Mouse (Mus musculus): ENCODE measurements around the gene Fsip1. TPM values are rescaled to one million over a fixed set of nuclear protein-coding genes. Genes with fewer than 3 reads are reported as not detected.

Fsip1 gene
- polyA plus RNA-seq, 1 experiment = 0.93 TPM

GRCm38 (mm10) chr2:118228486-118229079 is 28.2 kb downstream of the Fsip1 start:
- peaks cover 6% of the 10 kb centered on the region; the same call in 1 of the 2 replicates for H3K4me1 ChIP-seq (ENCODE audit: control insufficient read depth, insufficient read depth, low read length)
- no peak overlapping the region for H3K27ac ChIP-seq (ENCODE audit: insufficient read depth, low read length)
- no peak overlapping the region for H3K4me3 ChIP-seq (ENCODE audit: insufficient read depth, low read length)
- TF ChIP-seq CTCF (IDR thresholded peaks at IDR 0.05; ENCODE audit: borderline replicate concordance, insufficient read depth, low read length) (no peak), POLR2A (IDR thresholded peaks at IDR 0.05; ENCODE audit: low read depth, low read length) (no peak)

- Histone ChIP-seq H3K27ac (ENCODE audit: insufficient read depth, low read length) (peak overlapping the region; percentile 89), H3K4me1 (ENCODE audit: control insufficient read depth, insufficient read depth, low read length) (peaks cover 6% of the 10 kb centered on the region; the same call in 1 of the 2 replicates), H3K4me3 (ENCODE audit: insufficient read depth, low read length) (no peak overlapping the region)
- TF ChIP-seq POLR2A (IDR thresholded peaks at IDR 0.05; ENCODE audit: low read depth, low read length) = no peak
Observed at GRCm38 (mm10) chr2:118225316-118226041, 31.3 kb downstream of the Fsip1 start.

GRCm38 (mm10) chr2:118217993-118218595 is 38.7 kb downstream of the Fsip1 start:
- Histone ChIP-seq H3K4me3 (ENCODE audit: insufficient read depth, low read length) (no peak overlapping the region), H3K27ac (ENCODE audit: insufficient read depth, low read length) (peak overlapping the region; percentile 87), H3K4me1 (ENCODE audit: control insufficient read depth, insufficient read depth, low read length) (no peaks in the 10 kb centered on the region; the same call in 1 of the 2 replicates)
- TF ChIP-seq POLR2A (IDR thresholded peaks at IDR 0.05; ENCODE audit: low read depth, low read length) = no peak
- no peak for TF ChIP-seq CTCF (IDR thresholded peaks at IDR 0.05; ENCODE audit: borderline replicate concordance, insufficient read depth, low read length)

- H3K4me1 ChIP-seq (ENCODE audit: control insufficient read depth, insufficient read depth, low read length) = no peaks in the 10 kb centered on the region
Observed at GRCm38 (mm10) chr2:118209712-118210111, 47.1 kb downstream of the Fsip1 start.

GRCm38 (mm10) chr2:118208651-118209050 is 48.1 kb downstream of the Fsip1 start:
- Histone ChIP-seq H3K4me1 (ENCODE audit: control insufficient read depth, insufficient read depth, low read length) (no peaks in the 10 kb centered on the region), H3K27ac (ENCODE audit: insufficient read depth, low read length) (no peak overlapping the region), H3K4me3 (ENCODE audit: insufficient read depth, low read length) (no peak overlapping the region)
- TF ChIP-seq POLR2A (IDR thresholded peaks at IDR 0.05; ENCODE audit: low read depth, low read length) (no peak), CTCF (IDR thresholded peaks at IDR 0.05; ENCODE audit: borderline replicate concordance, insufficient read depth, low read length) (no peak)

More at GRCm38 (mm10) chr2:118209712-118210111, 47.1 kb downstream of the Fsip1 start:
- no peak overlapping the region for H3K27ac ChIP-seq (ENCODE audit: insufficient read depth, low read length)
- H3K4me3 ChIP-seq (ENCODE audit: insufficient read depth, low read length) = no peak overlapping the region
- TF ChIP-seq POLR2A (IDR thresholded peaks at IDR 0.05; ENCODE audit: low read depth, low read length) = no peak
- no peak for TF ChIP-seq CTCF (IDR thresholded peaks at IDR 0.05; ENCODE audit: borderline replicate concordance, insufficient read depth, low read length)

- no peak overlapping the region for H3K4me3 ChIP-seq (ENCODE audit: insufficient read depth, low read length)
- H3K4me1 ChIP-seq (ENCODE audit: control insufficient read depth, insufficient read depth, low read length) = no peaks in the 10 kb centered on the region
- no peak overlapping the region for H3K27ac ChIP-seq (ENCODE audit: insufficient read depth, low read length)
- TF ChIP-seq CTCF (IDR thresholded peaks at IDR 0.05; ENCODE audit: borderline replicate concordance, insufficient read depth, low read length) (no peak), POLR2A (IDR thresholded peaks at IDR 0.05; ENCODE audit: low read depth, low read length) (no peak)
Observed at GRCm38 (mm10) chr2:118205991-118206585, 50.7 kb downstream of the Fsip1 start.

- no peaks in the 10 kb centered on the region for H3K4me1 ChIP-seq (ENCODE audit: control insufficient read depth, insufficient read depth, low read length)
- H3K4me3 ChIP-seq (ENCODE audit: insufficient read depth, low read length) = no peak overlapping the region
- H3K27ac ChIP-seq (ENCODE audit: insufficient read depth, low read length) = no peak overlapping the region
- TF ChIP-seq CTCF (IDR thresholded peaks at IDR 0.05; ENCODE audit: borderline replicate concordance, insufficient read depth, low read length) (no peak), POLR2A (IDR thresholded peaks at IDR 0.05; ENCODE audit: low read depth, low read length) (no peak)
Observed at GRCm38 (mm10) chr2:118204646-118205045, 52.1 kb downstream of the Fsip1 start.

GRCm38 (mm10) chr2:118203739-118204461 is 52.9 kb downstream of the Fsip1 start:
- Histone ChIP-seq H3K4me1 (ENCODE audit: control insufficient read depth, insufficient read depth, low read length) (no peaks in the 10 kb centered on the region), H3K27ac (ENCODE audit: insufficient read depth, low read length) (no peak overlapping the region), H3K4me3 (ENCODE audit: insufficient read depth, low read length) (no peak overlapping the region)
- TF ChIP-seq CTCF (IDR thresholded peaks at IDR 0.05; ENCODE audit: borderline replicate concordance, insufficient read depth, low read length) (no peak), POLR2A (IDR thresholded peaks at IDR 0.05; ENCODE audit: low read depth, low read length) (no peak)

- Histone ChIP-seq H3K4me3 (ENCODE audit: insufficient read depth, low read length) (no peak overlapping the region), H3K4me1 (ENCODE audit: control insufficient read depth, insufficient read depth, low read length) (no peaks in the 10 kb centered on the region)
- TF ChIP-seq POLR2A (IDR thresholded peaks at IDR 0.05; ENCODE audit: low read depth, low read length) = no peak
- TF ChIP-seq CTCF (IDR thresholded peaks at IDR 0.05; ENCODE audit: borderline replicate concordance, insufficient read depth, low read length) = no peak
Observed at GRCm38 (mm10) chr2:118202934-118203333, 53.8 kb downstream of the Fsip1 start.

More at GRCm38 (mm10) chr2:118202934-118203333, 53.8 kb downstream of the Fsip1 start:
- no peak overlapping the region for H3K27ac ChIP-seq (ENCODE audit: insufficient read depth, low read length)
